9 mouse cellular contexts compared by ENCODE assay signal in the genomic region with DNA sequence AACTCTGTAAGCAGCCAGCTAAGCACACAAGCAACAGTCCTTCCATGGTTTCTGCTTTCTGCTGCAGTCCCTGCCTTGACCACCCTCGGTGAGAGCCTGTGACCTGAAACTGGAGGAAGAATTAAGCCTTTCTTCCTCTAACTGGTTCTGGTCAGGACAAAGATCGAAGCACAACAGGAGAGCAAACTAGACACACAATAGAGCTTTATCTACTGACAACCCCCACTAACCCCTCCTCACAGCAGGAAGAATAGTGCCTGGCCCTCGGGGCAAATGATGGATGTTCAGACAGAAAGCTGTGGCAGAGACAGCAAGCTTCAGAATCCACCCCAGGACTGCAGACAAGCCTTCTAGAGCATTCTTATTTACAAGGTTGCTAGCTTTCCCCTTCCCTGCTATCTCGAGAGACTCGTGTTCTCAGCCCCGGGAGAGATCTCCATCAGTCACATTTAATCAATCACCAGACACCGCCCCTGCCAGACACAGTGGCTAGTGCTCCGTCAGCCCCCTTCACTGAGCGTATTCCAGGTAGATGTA. TPM values are rescaled to one million over a fixed set of nuclear protein-coding genes. Genes with fewer than 3 reads are reported as not detected.
DNase-seq lines count a peak whose midpoint lies in the region; ATAC-seq lines count a peak whose summit lies in the region.
"Had no signal": no experiment of that assay in that cellular context is flagged by ENCODE, and none has a peak within 500 bp of the region (broad histone marks: within the 10 kb centered on the region; RNA-seq: fewer than 3 reads in every experiment).

No protein-coding gene starts in this region.

- peaks cover 4% of the 10 kb centered on the region; the same call in 1 of the 2 replicates for H3K4me1 ChIP-seq in heart, embryonic 11.5 days (ENCODE audit: control insufficient read depth, insufficient read depth, low read length)
- H3K4me1 ChIP-seq in forebrain, embryonic 13.5 days: peaks cover 14% of the 10 kb centered on the region; the same call in 1 of the 2 replicates
- peaks cover 14% of the 10 kb centered on the region for H3K4me1 ChIP-seq in midbrain, embryonic 11.5 days (ENCODE audit: control insufficient read depth, insufficient read depth, low read length)

- 0 out of 2 replicates have a peak overlapping the region, but pooled peaks have one; percentile 2 for H3K9ac ChIP-seq in heart, embryonic 11.5 days (ENCODE audit: low read depth, low read length)
- H3K9ac ChIP-seq in forebrain, embryonic 13.5 days: no peak overlapping the region
- no peak overlapping the region for H3K9ac ChIP-seq in midbrain, embryonic 11.5 days (ENCODE audit: low read length)

- H3K4me3 ChIP-seq in heart, embryonic 11.5 days (ENCODE audit: low read depth, low read length): no peak overlapping the region
- no peak overlapping the region for H3K4me3 ChIP-seq in forebrain, embryonic 13.5 days
- H3K4me3 ChIP-seq in midbrain, embryonic 11.5 days (ENCODE audit: low read depth, low read length): no peak overlapping the region

- 14% methylated on average over 9 of the region's 9 CpGs for whole genome bisulfite sequencing in heart, embryonic 11.5 days (ENCODE audit: insufficient replicate concordance)
- 12% methylated on average over 9 of the region's 9 CpGs for WGBS in forebrain, embryonic 13.5 days
- WGBS in midbrain, embryonic 11.5 days: 11% methylated on average over 9 of the region's 9 CpGs

- no peaks in the 10 kb centered on the region for H3K9me3 ChIP-seq in heart, embryonic 11.5 days (replicated peaks; ENCODE audit: control insufficient read depth, low read length)
- no peaks in the 10 kb centered on the region for H3K9me3 ChIP-seq in forebrain, embryonic 13.5 days (replicated peaks)
- H3K9me3 ChIP-seq in midbrain, embryonic 11.5 days (ENCODE audit: control insufficient read depth, low read length): no peaks in the 10 kb centered on the region

- no peak overlapping the region for H3K27ac ChIP-seq in heart, embryonic 11.5 days (ENCODE audit: low read depth, low read length)
- H3K27ac ChIP-seq in forebrain, embryonic 13.5 days: no peak overlapping the region
- no peak overlapping the region for H3K27ac ChIP-seq in midbrain, embryonic 11.5 days (ENCODE audit: low read depth, low read length)

- H3K36me3 ChIP-seq in heart, embryonic 11.5 days (ENCODE audit: control insufficient read depth, insufficient read depth, low read length): no peaks in the 10 kb centered on the region
- no peaks in the 10 kb centered on the region for H3K36me3 ChIP-seq in forebrain, embryonic 13.5 days (ENCODE audit: poor library complexity, severe bottlenecking)
- H3K36me3 ChIP-seq in midbrain, embryonic 11.5 days (ENCODE audit: control insufficient read depth, insufficient read depth, low read length): no peaks in the 10 kb centered on the region

- no peak for ATAC-seq in heart, embryonic 11.5 days (replicated peaks; ENCODE audit: insufficient number of reproducible peaks, low FRiP score, low TSS enrichment)
- no peak for ATAC-seq in forebrain, embryonic 13.5 days
- peak; percentile 52; the same call in 1 of the 2 replicates for ATAC-seq in midbrain, embryonic 11.5 days (ENCODE audit: low FRiP score)

- intact Hi-C loops in left cerebral cortex, postnatal 14 days (cut with DNase I): no loop called here
- intact Hi-C loops in left cerebral cortex, postnatal 25 days (cut with DNase I): no loop called here

- H3K4me2 ChIP-seq in heart, embryonic 11.5 days: peak overlapping the region; percentile 17; the same call in 1 of the 2 replicates
- H3K4me2 ChIP-seq in forebrain, embryonic 13.5 days: peak overlapping the region; percentile 19
- peak overlapping the region; percentile 24; the same call in 1 of the 2 replicates for H3K4me2 ChIP-seq in midbrain, embryonic 11.5 days

- H3K27me3 ChIP-seq in heart, embryonic 11.5 days (ENCODE audit: control insufficient read depth, insufficient read depth, low read length): no peaks in the 10 kb centered on the region
- 0 out of 2 replicates have a peak, but pooled peaks cover 4% of the 10 kb centered on the region for H3K27me3 ChIP-seq in forebrain, embryonic 13.5 days
- peaks cover 15% of the 10 kb centered on the region for H3K27me3 ChIP-seq in midbrain, embryonic 11.5 days (ENCODE audit: control insufficient read depth, insufficient read depth, low read length)

- DNase-seq in heart, adult 9 months (ENCODE audit: low spot score in 2 of 2): no peak
- peak; percentile 27 for DNase-seq in MN1 (ENCODE audit: low spot score)
- DNase-seq in midbrain, embryonic 11.5 days (ENCODE audit: low spot score, missing footprints): peak; percentile 91
- no peak for DNase-seq in spleen, postnatal 36 days (ENCODE audit: low spot score in 2 of 2)
- no peak for DNase-seq in left cerebral cortex, postnatal 14 days (ENCODE audit: low spot score in 2 of 2)
- no peak for DNase-seq in left cerebral cortex, postnatal 25 days (ENCODE audit: low spot score in 2 of 2)
- DNase-seq: cerebellum, adult 2 months had no signal

RNA-seq across cellular contexts. Expression of a gene that starts 9.1 kb away (rescaled TPM):
- polyA plus RNA-seq in heart, embryonic 11.5 days (2014; fragmentation: Nextera tagmentation; extraction: Ambion mirVana): not detected in 2 replicates
- not detected in 2 replicates for polyA plus RNA-seq in forebrain, embryonic 13.5 days (2015; fragmentation: Nextera tagmentation; extraction: Ambion mirVana)
- polyA plus RNA-seq in midbrain, embryonic 11.5 days (2014; fragmentation: Nextera tagmentation; extraction: Ambion mirVana): not detected in 2 replicates
- total RNA-seq in left cerebral cortex, postnatal 14 days (2021): not detected
- not detected for total RNA-seq in left cerebral cortex, postnatal 25 days (2021)

RNA-seq across cellular contexts. Expression of a gene that starts 20.1 kb away (rescaled TPM):
- polyA plus RNA-seq in heart, embryonic 11.5 days (2014; fragmentation: Nextera tagmentation; extraction: Ambion mirVana): 1.3 and 2.9 TPM in 2 replicates
- polyA plus RNA-seq in forebrain, embryonic 13.5 days (2015; fragmentation: Nextera tagmentation; extraction: Ambion mirVana): 0.60 and 0.76 TPM in 2 replicates
- polyA plus RNA-seq in midbrain, embryonic 11.5 days (2014; fragmentation: Nextera tagmentation; extraction: Ambion mirVana): 0.61 and 0.69 TPM in 2 replicates
- under 1 TPM; 0.47 to 0.48 TPM for total RNA-seq in left cerebral cortex, postnatal 14 days (2021)
- under 1 TPM; 0.76 to 0.99 TPM for total RNA-seq in left cerebral cortex, postnatal 25 days (2021)

RNA-seq across cellular contexts. Expression of a gene that starts 22.9 kb away (rescaled TPM):
- not detected in 2 replicates for polyA plus RNA-seq in heart, embryonic 11.5 days (2014; fragmentation: Nextera tagmentation; extraction: Ambion mirVana)
- not detected in 2 replicates for polyA plus RNA-seq in forebrain, embryonic 13.5 days (2015; fragmentation: Nextera tagmentation; extraction: Ambion mirVana)
- not detected in 2 replicates for polyA plus RNA-seq in midbrain, embryonic 11.5 days (2014; fragmentation: Nextera tagmentation; extraction: Ambion mirVana)
- total RNA-seq in left cerebral cortex, postnatal 14 days (2021): not detected
- total RNA-seq in left cerebral cortex, postnatal 25 days (2021): under 1 TPM in 1 of 2 experiments, not detected in 1; 0.60 TPM

RNA-seq across cellular contexts. Expression of a gene that starts 33.5 kb away (rescaled TPM):
- not detected in 2 replicates for polyA plus RNA-seq in heart, embryonic 11.5 days (2014; fragmentation: Nextera tagmentation; extraction: Ambion mirVana)
- polyA plus RNA-seq in forebrain, embryonic 13.5 days (2015; fragmentation: Nextera tagmentation; extraction: Ambion mirVana): not detected in 2 replicates
- not detected in 2 replicates for polyA plus RNA-seq in midbrain, embryonic 11.5 days (2014; fragmentation: Nextera tagmentation; extraction: Ambion mirVana)
- total RNA-seq in left cerebral cortex, postnatal 14 days (2021): not detected
- under 1 TPM; 0.55 to 0.60 TPM for total RNA-seq in left cerebral cortex, postnatal 25 days (2021)

RNA-seq across cellular contexts. Expression of a gene that starts 44.3 kb away (rescaled TPM):
- not detected in 2 replicates for polyA plus RNA-seq in heart, embryonic 11.5 days (2014; fragmentation: Nextera tagmentation; extraction: Ambion mirVana)
- not detected in 2 replicates for polyA plus RNA-seq in forebrain, embryonic 13.5 days (2015; fragmentation: Nextera tagmentation; extraction: Ambion mirVana)
- polyA plus RNA-seq in midbrain, embryonic 11.5 days (2014; fragmentation: Nextera tagmentation; extraction: Ambion mirVana): not detected in 2 replicates
- 1 to 10 TPM in 1 of 2 experiments, not detected in 1; 1.3 TPM for total RNA-seq in left cerebral cortex, postnatal 14 days (2021)
- total RNA-seq in left cerebral cortex, postnatal 25 days (2021): under 1 TPM in 1 of 2 experiments, not detected in 1; 0.55 TPM

Comparison
In these comparisons a context has a peak if more than half of its experiments do, and no peak if none do; other contexts are left out.
1. DNase-seq: peak in MN1 (single experiment) and midbrain, embryonic 11.5 days (single experiment); none in heart, adult 9 months (0 of 2), spleen, postnatal 36 days (0 of 2), left cerebral cortex, postnatal 14 days (0 of 2) and left cerebral cortex, postnatal 25 days (0 of 2).
2. Peak in every context shown above with its lines, with median percentiles within 50 percentile points of each other: H3K4me2 ChIP-seq.